Mouse (Mus musculus): ENCODE measurements at regions not wholly inside any gene's neighbourhood (a gene's known extent, or its start where the extent isn't known, plus 50 kb on each side); places are given as distances from the start of the nearest gene placed in this dataset.

- TF ChIP-seq POLR2A (IDR thresholded peaks at IDR 0.05; ENCODE audit: low read depth, low read length) (no peak), CTCF (IDR thresholded peaks at IDR 0.05; ENCODE audit: extremely low read depth, insufficient read depth, insufficient read length, insufficient replicate concordance) (no peak)
Observed at GRCm38 (mm10) chr7:68457842-68458241, 184.2 kb downstream of the Fam169b start.
